Mouse (Mus musculus) lung, embryonic 14.5 days (tissue): ENCODE results near the gene Cyp4f18. TPM values are rescaled to one million over a fixed set of nuclear protein-coding genes. Genes with fewer than 3 reads are reported as not detected.

Experiments used
- ATAC-seq: fragments of 200-750 bp; cut with Nextera tagmentation; 2 replicates; pipeline ENCODE4 v1.8.0; 2017; ENCODE audit warnings: mild to moderate bottlenecking, moderate TSS enrichment, moderate library complexity; ENCODE audit not compliant: insufficient read depth
- DNase-seq: peaks from one replicate; pipeline ENCODE4 v3.0.0-alpha.2; 2015
- H3K27ac ChIP-seq: fragments of 300-500 bp; sonication (generic); 2 replicates; pipeline ENCODE4 v1.5.1; 2014; ENCODE audit warnings: low read depth, mild to moderate bottlenecking, moderate library complexity
- H3K27me3 ChIP-seq: fragments of 300-500 bp; sonication (generic); 2 replicates; pipeline ENCODE4 v1.6.1; 2014; ENCODE audit warnings: low read length, control low read depth; ENCODE audit not compliant: insufficient read depth
- H3K36me3 ChIP-seq: fragments of 300-500 bp; sonication (generic); 2 replicates; pipeline ENCODE4 v1.6.1; 2014; ENCODE audit warnings: control low read depth; ENCODE audit not compliant: insufficient read depth
- H3K4me1 ChIP-seq: fragments of 300-500 bp; sonication (generic); 2 replicates; pipeline ENCODE4 v1.6.1; 2014; ENCODE audit warnings: antibody characterized with exemption, control low read depth; ENCODE audit not compliant: insufficient read depth
- H3K4me2 ChIP-seq: fragments of 300-500 bp; sonication (generic); 2 replicates; pipeline ENCODE4 v1.6.1; 2014; ENCODE audit warnings: mild to moderate bottlenecking
- H3K4me3 ChIP-seq: fragments of 300-500 bp; sonication (generic); 2 replicates; pipeline ENCODE4 v1.5.1; 2014; ENCODE audit warnings: low read depth, low read length
- H3K9ac ChIP-seq: fragments of 300-500 bp; sonication (generic); 2 replicates; pipeline ENCODE4 v1.6.1; 2014
- H3K9me3 ChIP-seq: fragments of 300-500 bp; sonication (generic); 2 replicates; pipeline ENCODE4 v1.6.1; 2016; ENCODE audit warnings: low read depth, low read length, control low read depth
- CTCF ChIP-seq: IDR thresholded peaks from 2 replicates; pipeline ENCODE4 v1.5.1; 2016; ENCODE audit warnings: antibody characterized with exemption, low read depth
- WGBS: fragments of 180-500 bp; shearing (Covaris S2); extraction: QIAGEN DNeasy Blood & Tissue Kit; methylation state at CpG from one replicate; pipeline ENCODE4 v1.1.7; 2014; 5-methylcytosine and 5-hydroxymethylcytosine counted together
- polyA plus RNA-seq: library from polyadenylated mRNA; unstranded; fragments of >200 nt; fragmentation: Nextera tagmentation; extraction: Ambion mirVana; gene quantifications from 2 replicates; pipeline ENCODE4 v1.2.1, GENCODE M21; 2014

Cyp4f18 gene
- polyA plus RNA-seq, 1 experiment from 2014 or later: 0.93 TPM

DNA sequence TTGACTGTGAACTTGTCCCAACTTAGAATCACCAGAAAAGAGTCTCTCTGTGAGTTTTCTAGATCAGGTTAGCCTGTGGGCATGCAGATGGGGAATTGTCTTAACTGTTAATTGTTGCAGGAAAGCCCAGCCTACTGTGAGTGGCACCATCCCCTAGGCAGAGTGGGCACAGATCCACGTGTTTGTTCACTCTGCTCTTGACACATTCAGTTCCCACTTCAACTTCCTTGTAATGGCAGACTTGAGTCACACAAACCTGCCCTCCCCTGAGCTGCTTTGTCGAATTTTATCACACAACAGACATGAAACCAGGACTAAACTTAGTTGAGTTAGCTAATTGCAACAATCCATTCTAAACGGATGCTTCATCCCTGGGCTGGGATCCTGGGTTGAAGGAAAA, 9.2 kb downstream of the Cyp4f18 start:
- H3K4me3 ChIP-seq: no peak overlapping the region
- no peaks in the 10 kb centered on the region for H3K4me1 ChIP-seq
- H3K9me3 ChIP-seq: no peaks in the 10 kb centered on the region
- DNase-seq (no peak), ATAC-seq (no peak)
- H3K9ac ChIP-seq: no peak overlapping the region
- TF ChIP-seq CTCF: no peak
- H3K27me3 ChIP-seq: no peaks in the 10 kb centered on the region
- no peaks in the 10 kb centered on the region for H3K36me3 ChIP-seq
- 56% methylated on average over 3 of the region's 3 CpGs for whole genome bisulfite sequencing
- H3K27ac ChIP-seq: no peak overlapping the region
- H3K4me2 ChIP-seq: no peak overlapping the region

- Histone ChIP-seq H3K9ac (no peak overlapping the region), H3K9me3 (no peaks in the 10 kb centered on the region), H3K4me2 (no peak overlapping the region), H3K36me3 (no peaks in the 10 kb centered on the region), H3K4me1 (no peaks in the 10 kb centered on the region), H3K27ac (no peak overlapping the region), H3K27me3 (no peaks in the 10 kb centered on the region), H3K4me3 (no peak overlapping the region)
- ATAC-seq (no peak), DNase-seq (no peak)
- 50% methylated on average over 1 of the region's 1 CpGs for WGBS
- TF ChIP-seq CTCF: no peak
Measured at GRCm38 (mm10) chr8:71999434-71999833, 10.0 kb downstream of the Cyp4f18 start.

DNA sequence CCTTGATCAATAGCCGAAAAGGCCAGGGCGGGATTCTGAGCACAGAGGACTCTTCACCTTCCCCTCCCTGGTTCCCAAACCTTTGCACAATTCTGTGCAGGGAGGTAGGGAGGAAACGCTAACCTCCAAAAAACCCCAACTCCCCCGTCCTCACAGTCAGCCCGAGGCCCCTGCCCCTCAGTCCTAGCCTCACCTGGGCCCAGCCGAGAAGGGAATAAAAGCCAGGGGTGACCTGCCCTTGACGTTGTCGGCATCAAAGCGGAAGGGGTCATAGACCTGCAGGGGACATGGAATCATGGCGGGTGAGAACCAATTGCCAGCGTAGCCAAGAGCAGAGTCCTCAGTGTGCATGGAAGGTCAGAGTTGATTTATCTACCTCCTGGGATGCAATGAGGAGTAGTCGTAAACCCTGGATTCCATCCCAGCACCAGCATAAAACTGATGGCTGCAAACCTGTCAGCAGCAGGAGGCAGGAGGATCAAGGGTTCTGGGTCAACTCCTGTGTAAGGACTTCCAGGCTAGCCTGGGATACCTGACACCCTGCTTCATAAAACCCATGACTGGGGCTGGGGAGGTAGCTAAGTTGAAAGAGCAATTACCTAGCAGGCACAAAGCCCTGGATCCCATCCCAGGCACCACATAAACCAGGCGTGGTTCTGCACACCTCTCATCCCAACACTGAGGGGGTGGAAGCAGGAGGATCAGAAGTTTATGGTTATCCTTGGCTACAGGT, 20.4 kb downstream of the Cyp4f18 start:
- no peaks in the 10 kb centered on the region for H3K36me3 ChIP-seq
- WGBS: 58% methylated on average over 13 of the region's 13 CpGs
- ATAC-seq (peak; percentile 37; the same call in 1 of the 2 replicates), DNase-seq (no peak)
- peak overlapping the region; percentile 75 for H3K4me2 ChIP-seq
- no peaks in the 10 kb centered on the region for H3K4me1 ChIP-seq
- no peaks in the 10 kb centered on the region for H3K27me3 ChIP-seq
- no peaks in the 10 kb centered on the region for H3K9me3 ChIP-seq
- peak overlapping the region; percentile 42 for H3K4me3 ChIP-seq
- peak overlapping the region; percentile 54 for H3K9ac ChIP-seq
- H3K27ac ChIP-seq: no peak overlapping the region
- no peak for TF ChIP-seq CTCF

DNA sequence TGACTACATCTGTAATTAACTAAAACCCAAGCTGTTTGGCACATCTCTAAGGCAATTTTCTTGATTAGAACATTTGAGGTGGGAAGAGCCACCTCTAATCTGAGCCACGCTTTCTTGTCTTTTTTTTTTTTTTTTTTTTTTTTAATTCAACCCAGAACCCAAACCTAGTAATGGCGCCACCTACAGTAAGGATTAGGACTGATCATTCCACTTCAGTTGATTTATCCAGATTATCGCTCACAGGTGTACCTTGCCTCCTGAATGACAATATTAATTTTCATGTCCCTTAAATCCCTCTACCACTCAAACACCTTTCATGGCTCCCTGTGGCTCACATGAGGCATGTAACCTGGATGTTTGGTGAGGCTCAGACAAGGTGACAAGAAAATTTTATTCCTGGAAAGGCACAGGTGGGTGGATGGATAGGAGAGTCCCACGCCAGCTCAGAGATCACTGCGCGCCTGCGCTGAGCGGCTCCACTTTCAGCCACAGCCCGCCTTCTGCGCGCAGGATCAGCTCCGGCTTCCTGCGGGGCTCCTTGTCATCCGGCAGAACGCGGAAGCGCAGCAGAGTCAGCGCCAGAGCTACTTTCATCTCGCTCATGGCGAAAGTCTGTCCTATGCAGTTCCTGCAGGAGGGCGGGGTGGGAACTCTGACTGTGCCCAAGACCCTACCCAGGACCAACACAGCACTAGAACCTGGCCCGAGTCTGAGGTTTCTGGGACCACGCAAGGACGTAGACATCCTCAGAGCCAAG, 21.1 kb downstream of the Cyp4f18 start:
- WGBS: 12% methylated on average over 24 of the region's 24 CpGs
- peak; percentile 83; the same call in 1 of the 2 replicates for ATAC-seq

DNA sequence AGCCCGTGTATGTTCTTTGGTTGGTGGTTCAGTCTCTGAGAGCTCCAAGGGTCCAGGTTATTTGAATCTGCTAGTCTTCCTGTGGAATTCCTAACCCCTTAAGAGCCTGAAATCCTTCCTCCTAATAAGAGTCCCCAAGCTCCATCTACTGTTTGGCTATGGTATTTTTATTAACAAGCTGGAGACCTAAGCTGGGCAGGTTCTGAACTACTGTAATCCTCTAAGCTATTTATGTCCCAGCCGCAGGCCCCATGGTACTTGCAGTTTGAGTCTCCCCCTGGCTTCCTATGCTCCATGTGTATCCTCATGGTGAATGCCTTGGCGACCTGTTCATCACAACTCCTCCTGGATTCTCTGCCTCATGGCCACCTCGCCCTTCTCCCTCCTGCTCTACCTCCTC, 24.8 kb downstream of the Cyp4f18 start:
- DNase-seq: peak; percentile 61

More for the DNA sequence above, 21.1 kb downstream of the Cyp4f18 start:
- H3K9me3 ChIP-seq: no peaks in the 10 kb centered on the region
- H3K9ac ChIP-seq: peak overlapping the region; percentile 54
- no peak overlapping the region for H3K27ac ChIP-seq
- peak overlapping the region; percentile 42 for H3K4me3 ChIP-seq
- H3K4me2 ChIP-seq: peak overlapping the region; percentile 75
- no peaks in the 10 kb centered on the region for H3K36me3 ChIP-seq
- peak; percentile 76 for DNase-seq
- H3K27me3 ChIP-seq: no peaks in the 10 kb centered on the region
- no peak for TF ChIP-seq CTCF
- no peaks in the 10 kb centered on the region for H3K4me1 ChIP-seq

GRCm38 (mm10) chr8:71981456-71981855, 28.0 kb downstream of the Cyp4f18 start:
- no peak for ATAC-seq
- H3K4me3 ChIP-seq: no peak overlapping the region
- WGBS: 54% methylated on average over 4 of the region's 4 CpGs
- H3K9me3 ChIP-seq: no peaks in the 10 kb centered on the region
- TF ChIP-seq CTCF: no peak
- H3K27ac ChIP-seq: no peak overlapping the region
- H3K27me3 ChIP-seq: no peaks in the 10 kb centered on the region
- no peak for DNase-seq
- no peak overlapping the region for H3K9ac ChIP-seq
- H3K4me1 ChIP-seq: no peaks in the 10 kb centered on the region
- H3K36me3 ChIP-seq: no peaks in the 10 kb centered on the region
- H3K4me2 ChIP-seq: no peak overlapping the region

More for the DNA sequence above, 24.8 kb downstream of the Cyp4f18 start:
- Histone ChIP-seq H3K27me3 (no peaks in the 10 kb centered on the region), H3K9me3 (no peaks in the 10 kb centered on the region), H3K4me3 (no peak overlapping the region), H3K4me1 (no peaks in the 10 kb centered on the region), H3K36me3 (no peaks in the 10 kb centered on the region), H3K9ac (no peak overlapping the region), H3K4me2 (no peak overlapping the region), H3K27ac (no peak overlapping the region)
- WGBS: 58% methylated on average over 4 of the region's 4 CpGs
- peak; percentile 36; the same call in 1 of the 2 replicates for ATAC-seq
- TF ChIP-seq CTCF: peak; percentile 50

- Histone ChIP-seq H3K9ac (no peak overlapping the region), H3K4me1 (no peaks in the 10 kb centered on the region), H3K4me2 (no peak overlapping the region), H3K9me3 (no peaks in the 10 kb centered on the region), H3K4me3 (no peak overlapping the region), H3K27ac (no peak overlapping the region), H3K27me3 (no peaks in the 10 kb centered on the region), H3K36me3 (no peaks in the 10 kb centered on the region)
- WGBS: 45% methylated on average over 2 of the region's 2 CpGs
- no peak for DNase-seq
- no peak for TF ChIP-seq CTCF
- ATAC-seq: no peak
Measured at GRCm38 (mm10) chr8:71981032-71981431, 28.4 kb downstream of the Cyp4f18 start.
